In the genomic region with DNA sequence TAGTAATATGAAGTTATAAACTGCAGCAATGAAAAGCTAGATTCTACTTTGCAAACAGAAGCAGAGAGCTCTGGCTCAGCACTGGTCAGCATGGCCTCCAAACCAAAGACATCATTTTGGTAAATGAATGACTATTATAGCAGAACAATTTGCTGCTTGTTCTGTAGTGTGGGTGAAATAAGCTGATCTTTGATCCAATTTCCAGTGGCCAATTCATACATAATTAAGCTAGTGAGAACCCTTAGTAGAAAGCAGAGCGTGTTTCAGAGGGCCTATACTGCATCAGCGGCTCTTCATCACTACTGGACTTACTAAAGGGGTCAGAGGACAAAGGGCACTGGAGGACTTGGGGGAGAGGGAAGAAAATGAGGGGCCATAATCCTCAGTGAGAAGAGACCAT, we compare ENCODE assay signal across 25 mouse cellular contexts.
"Had no signal": no experiment of that assay in that cellular context is flagged by ENCODE, and none has a peak within 500 bp of the region (broad histone marks: within the 10 kb centered on the region; RNA-seq: fewer than 3 reads in every experiment).

No protein-coding gene starts in this region.

- H3K9ac ChIP-seq: heart, embryonic 12.5 days; hindbrain, embryonic 12.5 days; hindbrain, embryonic 14.5 days; intestine, embryonic 15.5 days; limb, embryonic 13.5 days; liver, embryonic 13.5 days; liver, embryonic 15.5 days; liver, postnatal 0 days had no signal

- ATAC-seq: forebrain, embryonic 16.5 days; hindbrain, embryonic 16.5 days; inflammation-experienced regulatory T-cells, adult 6 months; intestine, embryonic 15.5 days; intestine, postnatal 0 days; liver, postnatal 0 days had no signal

- H3K4me1 ChIP-seq: heart, embryonic 10.5 days; hindbrain, embryonic 10.5 days; hindbrain, embryonic 12.5 days; intestine, embryonic 15.5 days; liver, embryonic 13.5 days; liver, embryonic 15.5 days had no signal

- H3K4me3 ChIP-seq: gastrocnemius, adult 2 months; heart, embryonic 10.5 days; heart, embryonic 12.5 days; hindbrain, embryonic 10.5 days; hindbrain, embryonic 12.5 days; intestine, embryonic 15.5 days; layer of hippocampus, adult 2 months; left cerebral cortex, adult 2 months; limb, embryonic 13.5 days; liver, embryonic 13.5 days; liver, embryonic 15.5 days had no signal

- H3K9me3 ChIP-seq: heart, embryonic 10.5 days; heart, embryonic 12.5 days; hindbrain, embryonic 10.5 days; hindbrain, embryonic 12.5 days; intestine, embryonic 15.5 days; limb, embryonic 13.5 days; liver, embryonic 13.5 days; liver, embryonic 15.5 days had no signal

- H3K27ac ChIP-seq: gastrocnemius, adult 2 months; heart, embryonic 10.5 days; hindbrain, embryonic 10.5 days; hindbrain, embryonic 12.5 days; hindbrain, embryonic 14.5 days; intestine, embryonic 15.5 days; layer of hippocampus, adult 2 months; left cerebral cortex, adult 2 months; limb, embryonic 13.5 days; liver, embryonic 13.5 days; liver, embryonic 15.5 days had no signal

- H3K4me2 ChIP-seq: heart, embryonic 12.5 days; hindbrain, embryonic 12.5 days; hindbrain, embryonic 14.5 days; intestine, embryonic 15.5 days; limb, embryonic 13.5 days; liver, embryonic 11.5 days; liver, embryonic 13.5 days; liver, embryonic 15.5 days had no signal

- H3K27me3 ChIP-seq: heart, embryonic 12.5 days; hindbrain, embryonic 12.5 days; intestine, embryonic 15.5 days; limb, embryonic 13.5 days; liver, embryonic 13.5 days; liver, embryonic 15.5 days had no signal

- DNase-seq: gastrocnemius, adult 2 months; gastrocnemius, postnatal 10 days; gastrocnemius, postnatal 25 days; heart, adult 18-20 months; heart, postnatal 10 days; heart, postnatal 4 days; kidney, postnatal 10 days; liver; liver, embryonic 13.5 days; liver, postnatal 0 days had no signal
